Mouse (Mus musculus): ENCODE measurements at regions not wholly inside any gene's neighbourhood (a gene's known extent, or its start where the extent isn't known, plus 50 kb on each side); places are given as distances from the start of the nearest gene placed in this dataset.

DNA sequence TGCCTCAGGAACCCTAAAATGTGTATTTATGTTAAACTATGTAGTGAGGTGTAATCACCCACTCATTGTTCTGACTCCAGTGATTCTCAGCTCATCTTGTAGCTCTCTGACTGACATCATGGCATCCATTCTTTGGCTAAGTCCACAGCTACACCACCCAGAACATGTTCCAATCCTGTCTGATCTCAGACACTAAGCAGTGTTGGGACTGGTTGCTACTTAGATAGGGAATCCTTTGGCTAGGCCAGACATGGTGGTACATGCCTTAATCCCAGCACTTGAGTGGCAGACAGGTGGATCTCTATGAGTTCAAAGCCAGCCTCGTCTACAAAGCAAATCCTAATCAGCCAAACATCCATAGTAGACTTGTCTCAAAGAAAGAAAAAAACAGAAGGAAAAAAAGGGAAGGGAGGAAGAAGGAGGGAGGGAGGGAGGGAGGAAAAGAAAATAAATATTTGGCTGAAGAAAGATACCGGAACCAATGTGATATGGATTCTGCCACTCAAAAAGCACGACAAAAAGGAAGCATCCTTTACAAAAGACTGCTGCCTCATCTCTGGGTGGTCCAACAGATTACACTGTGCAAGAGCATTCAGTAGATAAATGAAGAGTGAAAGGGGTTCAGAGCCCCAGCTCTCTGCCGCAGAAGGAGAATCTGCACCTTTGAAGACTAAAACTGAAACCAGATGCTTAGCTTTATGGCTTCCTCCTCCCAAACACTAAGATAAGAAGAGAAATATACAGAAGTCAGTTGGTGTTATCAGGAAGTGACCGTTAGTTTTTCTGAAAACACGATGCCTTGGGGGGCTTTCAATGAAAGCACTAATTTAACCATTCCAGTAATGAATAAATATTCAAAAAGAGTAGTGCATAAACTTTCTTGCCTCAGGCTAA, 51.5 kb upstream of the Med13 start:
- ATAC-seq = no peak
- Histone ChIP-seq H3K27ac (0 out of 2 replicates have a peak overlapping the region, but pooled peaks have one; percentile 8), H3K4me3 (no peak overlapping the region), H3K9ac (no peak overlapping the region), H3K4me1 (peaks cover 27% of the 10 kb centered on the region), H3K4me2 (peak overlapping the region; percentile 25), H3K27me3 (replicated peaks) (no peaks in the 10 kb centered on the region), H3K9me3 (replicated peaks) (no peaks in the 10 kb centered on the region), H3K36me3 (no peaks in the 10 kb centered on the region)
- WGBS (ENCODE audit: insufficient replicate concordance) = 16% methylated on average over 6 of the region's 6 CpGs

DNA sequence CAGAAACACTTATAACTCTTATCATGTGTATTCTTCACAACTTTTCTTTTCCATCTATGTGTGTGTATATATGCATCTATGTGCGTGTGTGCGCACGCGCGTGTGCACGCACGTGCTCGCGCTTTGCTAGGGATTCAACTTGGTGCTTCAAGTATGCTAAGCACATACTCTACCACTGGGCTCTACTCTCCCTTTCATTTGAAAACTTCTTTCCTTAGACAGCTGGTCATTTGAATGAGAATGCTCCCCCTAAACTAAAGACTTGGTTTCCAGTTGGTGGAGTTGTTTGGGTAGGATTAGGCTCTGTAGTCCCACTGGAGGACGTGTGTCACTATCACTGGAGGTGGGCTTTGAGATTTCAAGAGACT, 52.2 kb upstream of the Med13 start:
- Histone ChIP-seq H3K4me1 (peaks cover 20% of the 10 kb centered on the region), H3K27me3 (replicated peaks) (no peaks in the 10 kb centered on the region), H3K4me3 (no peak overlapping the region), H3K9me3 (replicated peaks) (no peaks in the 10 kb centered on the region), H3K36me3 (no peaks in the 10 kb centered on the region), H3K27ac (no peak overlapping the region), H3K9ac (no peak overlapping the region), H3K4me2 (peak overlapping the region; percentile 25; the same call in 1 of the 2 replicates)
- ATAC-seq = no peak
- 85% methylated on average over 10 of the region's 10 CpGs for WGBS (ENCODE audit: insufficient replicate concordance)

DNA sequence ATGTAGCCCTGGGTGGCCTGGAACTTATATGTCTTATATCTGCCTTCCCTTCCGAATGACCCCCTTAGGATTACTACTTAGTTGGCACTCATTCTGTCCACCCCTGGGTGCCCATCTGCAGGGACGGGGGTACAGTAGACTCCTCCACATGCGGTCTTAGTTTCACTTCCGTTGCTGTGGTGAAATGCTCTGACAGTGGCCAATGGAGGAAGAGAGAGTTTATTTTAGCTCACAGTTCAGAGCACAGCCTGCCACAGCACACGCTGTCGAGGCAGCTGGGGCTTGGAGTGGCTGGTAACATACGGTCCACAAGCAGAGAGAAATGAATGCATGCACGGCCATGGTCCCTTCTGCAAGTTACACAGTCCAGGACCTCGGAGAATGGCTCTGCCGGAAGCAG, 53.1 kb upstream of the Med13 start:
- H3K4me2 ChIP-seq = no peak overlapping the region
- no peak overlapping the region for H3K4me3 ChIP-seq
- ATAC-seq = no peak
- no peaks in the 10 kb centered on the region for H3K36me3 ChIP-seq
- peaks cover 15% of the 10 kb centered on the region for H3K4me1 ChIP-seq
- no peaks in the 10 kb centered on the region for H3K9me3 ChIP-seq (replicated peaks)
- H3K9ac ChIP-seq = no peak overlapping the region
- no peak overlapping the region for H3K27ac ChIP-seq
- H3K27me3 ChIP-seq (replicated peaks) = no peaks in the 10 kb centered on the region
- 71% methylated on average over 10 of the region's 10 CpGs for WGBS (ENCODE audit: insufficient replicate concordance)

DNA sequence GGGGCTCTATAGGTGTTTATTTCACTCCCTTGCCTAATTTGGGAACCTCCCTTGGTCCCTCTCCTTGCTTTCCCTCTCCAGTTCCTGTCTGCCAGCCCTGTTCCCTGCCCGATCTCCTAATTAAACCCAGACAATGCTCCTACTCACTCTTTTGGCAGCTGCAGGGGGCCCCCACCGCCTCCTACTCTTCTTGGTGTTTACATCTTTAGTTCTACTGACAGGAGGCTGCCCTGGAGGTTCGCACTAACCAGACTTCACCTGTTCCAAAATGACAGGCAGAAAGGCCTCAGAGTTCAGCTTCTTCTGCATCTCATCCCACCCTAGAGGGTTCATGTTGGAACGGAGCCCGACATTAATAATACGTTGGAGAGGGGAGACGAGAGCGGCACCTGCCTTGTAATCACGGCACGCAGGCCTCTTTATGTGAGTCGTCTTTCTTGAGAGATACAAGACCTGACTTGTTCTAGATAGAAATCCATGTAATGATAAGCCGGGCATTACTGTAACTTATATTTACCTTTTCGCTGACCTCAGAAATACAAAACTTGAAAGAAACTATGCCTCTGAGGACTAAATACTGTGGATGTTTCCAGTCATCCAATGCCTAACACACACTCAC, 55.5 kb upstream of the Med13 start:
- no peak overlapping the region for H3K9ac ChIP-seq
- no peak for ATAC-seq
- H3K36me3 ChIP-seq = no peaks in the 10 kb centered on the region
- no peak overlapping the region for H3K4me3 ChIP-seq
- H3K27me3 ChIP-seq (replicated peaks) = no peaks in the 10 kb centered on the region
- no peak overlapping the region for H3K4me2 ChIP-seq
- WGBS (ENCODE audit: insufficient replicate concordance) = 60% methylated on average over 13 of the region's 13 CpGs
- H3K4me1 ChIP-seq = peaks cover 15% of the 10 kb centered on the region
- H3K9me3 ChIP-seq (replicated peaks) = no peaks in the 10 kb centered on the region
- no peak overlapping the region for H3K27ac ChIP-seq

DNA sequence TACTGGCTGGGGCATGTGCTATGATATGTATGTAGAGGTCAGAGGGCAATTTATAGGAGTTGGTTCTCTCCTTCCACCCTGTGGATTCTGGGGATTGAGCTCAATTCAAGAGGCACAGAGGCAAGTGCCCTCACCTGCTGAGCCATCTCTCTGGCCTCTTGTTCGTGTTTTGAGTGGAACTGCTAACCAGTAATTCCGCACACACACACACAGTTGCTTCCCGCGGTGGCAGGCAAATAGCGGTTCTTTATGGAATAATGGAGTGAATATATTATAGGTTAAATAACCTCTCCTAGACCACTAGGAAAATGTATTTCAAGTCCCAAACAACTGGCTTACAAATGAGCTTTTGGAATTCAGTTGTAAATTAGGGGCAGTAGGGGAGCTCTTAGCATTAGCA, 59.1 kb upstream of the Med13 start:
- no peaks in the 10 kb centered on the region for H3K9me3 ChIP-seq (replicated peaks)
- no peaks in the 10 kb centered on the region for H3K4me1 ChIP-seq
- no peak overlapping the region for H3K4me3 ChIP-seq
- no peak overlapping the region for H3K4me2 ChIP-seq
- no peaks in the 10 kb centered on the region for H3K27me3 ChIP-seq (replicated peaks)
- H3K9ac ChIP-seq = no peak overlapping the region
- H3K27ac ChIP-seq = no peak overlapping the region
- no peaks in the 10 kb centered on the region for H3K36me3 ChIP-seq
- 76% methylated on average over 5 of the region's 5 CpGs for WGBS (ENCODE audit: insufficient replicate concordance)
- no peak for ATAC-seq

DNA sequence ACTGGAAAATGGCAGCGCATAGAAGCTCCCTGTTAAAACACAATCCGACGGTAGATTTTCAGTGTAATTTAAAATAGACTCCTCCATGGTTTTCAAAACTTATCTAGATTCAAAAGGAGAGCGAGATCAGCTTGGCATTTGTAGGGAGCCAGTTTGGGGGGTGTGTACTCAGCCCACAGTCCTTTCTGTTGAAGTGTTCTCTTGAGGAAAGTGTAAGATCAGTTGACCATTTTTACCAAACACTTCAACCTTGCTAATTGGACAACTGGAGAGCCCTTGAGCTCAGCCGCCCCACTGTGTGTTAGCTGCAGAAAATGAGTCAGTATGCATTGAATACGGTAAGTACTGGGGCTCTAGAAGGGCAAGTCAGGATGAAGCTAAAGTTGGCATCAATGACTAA, 59.8 kb upstream of the Med13 start:
- H3K4me2 ChIP-seq = no peak overlapping the region
- H3K36me3 ChIP-seq = no peaks in the 10 kb centered on the region
- no peak for ATAC-seq
- H3K9me3 ChIP-seq (replicated peaks) = no peaks in the 10 kb centered on the region
- no peaks in the 10 kb centered on the region for H3K4me1 ChIP-seq
- no peak overlapping the region for H3K9ac ChIP-seq
- H3K27me3 ChIP-seq (replicated peaks) = no peaks in the 10 kb centered on the region
- no peak overlapping the region for H3K4me3 ChIP-seq
- WGBS (ENCODE audit: insufficient replicate concordance) = 70% methylated on average over 6 of the region's 6 CpGs
- H3K27ac ChIP-seq = no peak overlapping the region

DNA sequence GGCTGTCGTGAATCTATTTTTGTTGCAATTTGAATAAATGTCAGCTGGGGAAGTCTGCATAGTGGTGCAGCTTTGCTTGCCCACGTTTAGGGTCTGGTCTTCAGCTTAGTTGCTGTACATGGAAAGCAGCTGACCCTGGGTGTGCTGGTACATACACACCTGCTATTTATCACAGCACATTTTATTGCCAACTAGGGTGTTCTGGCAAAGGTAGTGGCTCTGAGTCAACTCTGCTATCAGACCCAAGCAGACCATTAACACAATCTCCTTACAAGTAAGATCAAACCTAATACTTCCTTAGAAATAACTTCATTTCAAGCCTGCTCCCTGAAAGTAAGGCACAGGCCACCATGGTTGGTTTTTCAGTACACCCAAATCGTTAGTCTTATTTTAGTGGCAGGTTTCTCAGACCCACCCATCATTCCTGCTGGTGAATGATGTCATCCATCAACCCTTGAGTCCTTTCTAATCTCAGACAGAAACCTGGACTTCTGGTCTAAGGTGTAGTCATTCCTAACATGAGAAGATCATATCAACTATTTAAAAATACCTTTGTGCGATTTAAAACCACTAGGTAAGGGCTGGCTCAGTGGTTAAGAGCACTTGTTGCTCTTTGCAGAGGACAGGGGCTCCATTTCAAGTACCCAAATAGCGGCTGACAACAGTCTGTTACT, 62.5 kb upstream of the Med13 start:
- Histone ChIP-seq H3K27me3 (replicated peaks) (no peaks in the 10 kb centered on the region), H3K36me3 (no peaks in the 10 kb centered on the region), H3K27ac (no peak overlapping the region), H3K9me3 (replicated peaks) (no peaks in the 10 kb centered on the region), H3K9ac (no peak overlapping the region), H3K4me2 (no peak overlapping the region), H3K4me1 (no peaks in the 10 kb centered on the region), H3K4me3 (no peak overlapping the region)
- WGBS (ENCODE audit: insufficient replicate concordance) = 58% methylated on average over 5 of the region's 5 CpGs
- ATAC-seq = no peak

DNA sequence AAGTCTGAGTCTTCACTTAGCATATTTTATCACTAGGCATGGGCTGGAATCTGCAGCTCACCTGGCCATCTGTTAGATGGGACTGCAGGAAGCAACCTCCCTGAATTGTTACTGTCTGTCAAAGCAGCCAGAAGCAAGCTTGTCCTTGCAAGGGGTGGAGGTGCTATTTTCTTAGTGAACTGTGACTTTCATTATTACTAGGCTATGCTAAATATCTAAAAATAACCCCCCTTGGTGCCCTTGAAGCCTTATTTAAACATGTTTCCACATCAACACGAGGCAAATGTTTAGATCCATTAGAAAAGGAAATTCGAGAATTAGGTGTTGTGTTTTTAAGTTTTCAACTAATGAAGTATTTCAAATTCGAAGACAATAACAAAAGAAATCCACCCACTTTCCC, 55.5 kb upstream of the Rnft1 start:
- no peaks in the 10 kb centered on the region for H3K9me3 ChIP-seq (replicated peaks)
- WGBS (ENCODE audit: insufficient replicate concordance) = 38% methylated on average over 3 of the region's 3 CpGs
- no peaks in the 10 kb centered on the region; the same call in 1 of the 2 replicates for H3K27me3 ChIP-seq (replicated peaks)
- H3K4me1 ChIP-seq = no peaks in the 10 kb centered on the region
- H3K36me3 ChIP-seq = no peaks in the 10 kb centered on the region
- no peak overlapping the region for H3K4me2 ChIP-seq
- ATAC-seq = no peak
- H3K9ac ChIP-seq = no peak overlapping the region
- no peak overlapping the region for H3K27ac ChIP-seq
- no peak overlapping the region for H3K4me3 ChIP-seq

DNA sequence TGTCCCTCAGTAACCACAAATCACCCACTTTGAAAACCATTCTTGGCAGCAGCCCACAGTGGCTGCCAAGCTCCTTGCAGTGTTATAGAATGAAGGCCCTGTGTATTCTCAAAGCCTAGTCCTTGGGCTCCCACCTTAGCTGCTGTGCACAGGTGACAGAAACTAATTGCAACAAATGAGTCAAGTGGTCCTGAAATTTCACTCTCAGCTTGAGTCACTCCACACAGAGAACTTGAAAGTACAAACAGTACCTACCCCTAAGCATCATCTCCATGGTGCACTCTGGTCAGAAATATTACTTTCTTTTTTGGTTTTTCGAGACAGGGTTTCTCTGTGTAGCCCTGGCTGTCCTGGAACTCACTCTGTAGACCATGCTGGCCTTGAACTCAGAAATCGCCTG, 54.2 kb upstream of the Rnft1 start:
- Histone ChIP-seq H3K27me3 (replicated peaks) (no peaks in the 10 kb centered on the region; the same call in 1 of the 2 replicates), H3K4me1 (no peaks in the 10 kb centered on the region), H3K4me3 (no peak overlapping the region), H3K9me3 (replicated peaks) (no peaks in the 10 kb centered on the region), H3K9ac (no peak overlapping the region), H3K4me2 (no peak overlapping the region), H3K36me3 (no peaks in the 10 kb centered on the region), H3K27ac (no peak overlapping the region)
- WGBS (ENCODE audit: insufficient replicate concordance) = 59% methylated on average over 2 of the region's 2 CpGs
- no peak for ATAC-seq

DNA sequence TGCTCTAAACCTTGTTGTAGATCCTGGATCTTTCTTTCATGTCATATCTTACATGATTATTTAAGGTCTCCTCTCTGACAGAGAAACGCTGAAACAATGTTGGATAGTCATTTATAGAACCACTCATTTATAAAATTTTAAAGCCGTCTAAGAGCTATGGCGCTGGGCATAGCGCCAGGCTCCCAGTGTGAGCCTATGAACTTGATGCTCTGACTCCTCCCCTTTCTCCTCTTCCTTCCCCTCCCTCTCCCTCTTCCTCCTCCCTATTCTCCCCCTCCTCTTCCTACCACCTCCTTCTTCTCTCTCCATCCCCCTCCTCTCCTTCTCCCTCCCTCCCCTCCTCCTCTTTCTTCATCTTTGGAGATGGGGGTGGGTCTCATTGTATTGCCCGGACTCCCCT, 52.9 kb upstream of the Rnft1 start:
- 84% methylated on average over 5 of the region's 5 CpGs for WGBS (ENCODE audit: insufficient replicate concordance)
- Histone ChIP-seq H3K27ac (no peak overlapping the region), H3K4me2 (no peak overlapping the region), H3K4me1 (no peaks in the 10 kb centered on the region), H3K9ac (no peak overlapping the region), H3K9me3 (replicated peaks) (no peaks in the 10 kb centered on the region), H3K4me3 (no peak overlapping the region), H3K36me3 (no peaks in the 10 kb centered on the region), H3K27me3 (replicated peaks) (no peaks in the 10 kb centered on the region; the same call in 1 of the 2 replicates)
- ATAC-seq = no peak

DNA sequence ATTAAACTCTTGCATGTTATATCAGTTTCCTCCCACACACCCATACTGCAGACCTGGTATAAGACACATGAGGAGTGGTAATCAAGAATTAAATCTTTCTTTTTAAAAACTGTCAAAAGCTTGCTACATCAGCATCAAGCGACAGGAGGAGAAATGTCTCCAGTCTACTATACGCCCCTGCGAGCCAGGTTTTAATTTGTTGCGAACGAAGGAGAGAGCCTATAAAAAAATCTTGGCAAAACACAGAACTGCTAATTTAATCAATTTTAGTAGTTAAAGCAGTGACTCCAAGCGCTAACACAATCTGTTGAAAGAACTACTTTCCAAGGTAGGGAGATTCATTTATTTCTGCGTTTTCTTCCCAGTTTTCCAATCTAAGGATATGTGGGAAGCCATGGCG, 50.4 kb upstream of the Rnft1 start:
- Histone ChIP-seq H3K4me1 (no peaks in the 10 kb centered on the region), H3K27me3 (replicated peaks) (peaks cover 5% of the 10 kb centered on the region), H3K4me2 (no peak overlapping the region), H3K4me3 (no peak overlapping the region), H3K27ac (no peak overlapping the region), H3K9me3 (replicated peaks) (no peaks in the 10 kb centered on the region), H3K36me3 (no peaks in the 10 kb centered on the region), H3K9ac (no peak overlapping the region)
- WGBS (ENCODE audit: insufficient replicate concordance) = 74% methylated on average over 8 of the region's 8 CpGs
- ATAC-seq = no peak

Data from liver, embryonic 12.5 days (tissue).